ENCODE assay signal across 31 mouse cellular contexts in the genomic region with DNA sequence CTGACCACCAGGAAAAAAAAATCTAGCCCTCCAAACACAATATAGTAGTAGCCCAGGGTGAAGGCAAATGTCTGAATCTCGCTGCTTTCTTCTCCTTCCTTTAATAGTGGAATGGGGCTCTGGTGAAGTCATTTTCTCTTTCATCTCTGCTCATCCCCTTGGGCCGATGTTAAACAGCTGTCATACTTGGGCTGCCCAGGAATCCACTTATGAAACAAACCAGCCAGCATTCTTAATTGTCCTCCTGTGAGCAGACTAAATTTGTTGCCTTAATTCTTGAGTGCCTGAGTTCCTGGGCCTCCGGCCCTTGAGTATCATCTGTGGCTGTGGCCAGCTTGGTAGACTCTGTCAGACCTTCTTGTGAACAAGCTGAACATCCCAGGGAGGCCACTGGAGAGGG.
A peak's percentile ranks its signal among the peaks of the same experiment; 100 is the strongest.
DNase-seq lines count a peak whose midpoint lies in the region; ATAC-seq lines count a peak whose summit lies in the region.
"Had no signal": no experiment of that assay in that cellular context is flagged by ENCODE, and none has a peak within 500 bp of the region (broad histone marks: within the 10 kb centered on the region; RNA-seq: fewer than 3 reads in every experiment).

No protein-coding gene starts in this region.

- no peak overlapping the region for H3K4me3 ChIP-seq in hindbrain, embryonic 13.5 days
- H3K4me3 ChIP-seq in hindbrain, embryonic 10.5 days: no peak overlapping the region
- no peak overlapping the region for H3K4me3 ChIP-seq in midbrain, embryonic 11.5 days (ENCODE audit: low read depth, low read length)
- H3K4me3 ChIP-seq in midbrain, embryonic 16.5 days (ENCODE audit: low read depth, low read length): no peak overlapping the region
- no peak overlapping the region for H3K4me3 ChIP-seq in midbrain, embryonic 13.5 days (replicated peaks)
- no peak overlapping the region for H3K4me3 ChIP-seq in neural tube, embryonic 15.5 days (replicated peaks)
- H3K4me3 ChIP-seq: embryonic facial prominence, embryonic 15.5 days; gastrocnemius, adult 2 months; heart, embryonic 10.5 days; limb, embryonic 13.5 days; liver, embryonic 13.5 days; neural tube, embryonic 12.5 days had no signal

- peak overlapping the region; percentile 25; the same call in 1 of the 2 replicates for H3K27ac ChIP-seq in hindbrain, embryonic 13.5 days
- no peak overlapping the region for H3K27ac ChIP-seq in hindbrain, embryonic 10.5 days
- no peak overlapping the region for H3K27ac ChIP-seq in midbrain, embryonic 11.5 days (ENCODE audit: low read depth, low read length)
- H3K27ac ChIP-seq in midbrain, embryonic 16.5 days (ENCODE audit: low read length): no peak overlapping the region; the same call in 1 of the 2 replicates
- H3K27ac ChIP-seq in midbrain, embryonic 13.5 days: peak overlapping the region; percentile 77
- H3K27ac ChIP-seq in neural tube, embryonic 15.5 days (replicated peaks): peak overlapping the region; percentile 28; the same call in 1 of the 2 replicates
- H3K27ac ChIP-seq: embryonic facial prominence, embryonic 15.5 days; gastrocnemius, adult 2 months; heart, embryonic 10.5 days; kidney, postnatal 0 days; limb, embryonic 13.5 days; liver, embryonic 13.5 days; neural tube, embryonic 12.5 days had no signal

- no peak for ATAC-seq in hindbrain, embryonic 13.5 days (ENCODE audit: low FRiP score)
- no peak for ATAC-seq in midbrain, embryonic 11.5 days (ENCODE audit: low FRiP score)
- no peak; the same call in 1 of the 2 replicates for ATAC-seq in midbrain, embryonic 16.5 days
- ATAC-seq in midbrain, embryonic 13.5 days: peak; percentile 59; the same call in 1 of the 2 replicates
- ATAC-seq in neural tube, embryonic 15.5 days (ENCODE audit: low FRiP score): no peak
- ATAC-seq: activated CD4-positive, CD25-positive, alpha-beta regulatory T cell, adult 4 months had no signal

- peaks cover 16% of the 10 kb centered on the region for H3K4me1 ChIP-seq in hindbrain, embryonic 13.5 days (replicated peaks)
- peaks cover 15% of the 10 kb centered on the region for H3K4me1 ChIP-seq in hindbrain, embryonic 10.5 days (replicated peaks)
- peaks cover 9% of the 10 kb centered on the region for H3K4me1 ChIP-seq in midbrain, embryonic 11.5 days (ENCODE audit: control insufficient read depth, insufficient read depth, low read length)
- H3K4me1 ChIP-seq in midbrain, embryonic 16.5 days (ENCODE audit: control insufficient read depth, insufficient read depth, low read length): peaks cover 14% of the 10 kb centered on the region
- H3K4me1 ChIP-seq in midbrain, embryonic 13.5 days (replicated peaks): peaks cover 16% of the 10 kb centered on the region
- peaks cover 15% of the 10 kb centered on the region for H3K4me1 ChIP-seq in neural tube, embryonic 15.5 days
- H3K4me1 ChIP-seq: heart, embryonic 10.5 days; liver, embryonic 13.5 days had no signal

- no peak for DNase-seq in hindbrain, embryonic 10.5 days (ENCODE audit: low spot score)
- DNase-seq in midbrain, embryonic 11.5 days (ENCODE audit: low spot score, missing footprints): peak; percentile 79
- no peak for DNase-seq in gastrocnemius, postnatal 4 days (ENCODE audit: low spot score in 2 of 2)
- DNase-seq: adrenal gland, adult 8-10 months; B cell, adult 2 months; cerebellum, adult 2 months; cerebellum, postnatal 25 days; embryo, embryonic 11 days; gastrocnemius, adult 2 months; heart, postnatal 4 days; kidney, adult 18-20 months; layer of hippocampus, adult 9-11 months; liver, embryonic 13.5 days; lung, adult 2 months; lung, postnatal 14 days; right cerebral cortex, adult 18-20 months; right cerebral cortex, postnatal 4 days; thymus, adult 18-20 months; thymus, postnatal 36 days had no signal

- H3K27me3 ChIP-seq in hindbrain, embryonic 13.5 days: no peaks in the 10 kb centered on the region
- no peaks in the 10 kb centered on the region for H3K27me3 ChIP-seq in hindbrain, embryonic 10.5 days (ENCODE audit: insufficient read depth, poor library complexity, severe bottlenecking)
- H3K27me3 ChIP-seq in midbrain, embryonic 11.5 days (ENCODE audit: control insufficient read depth, insufficient read depth, low read length): no peaks in the 10 kb centered on the region
- H3K27me3 ChIP-seq in midbrain, embryonic 16.5 days (ENCODE audit: control insufficient read depth, insufficient read depth, low read depth, low read length): no peaks in the 10 kb centered on the region
- H3K27me3 ChIP-seq in midbrain, embryonic 13.5 days: no peaks in the 10 kb centered on the region
- H3K27me3 ChIP-seq in neural tube, embryonic 15.5 days (replicated peaks): 0 out of 2 replicates have a peak, but pooled peaks cover 2% of the 10 kb centered on the region
- H3K27me3 ChIP-seq: CH12.LX; embryonic facial prominence, embryonic 15.5 days; limb, embryonic 13.5 days; liver, embryonic 13.5 days; neural tube, embryonic 12.5 days had no signal

- no peak overlapping the region for H3K9ac ChIP-seq in hindbrain, embryonic 13.5 days
- no peak overlapping the region for H3K9ac ChIP-seq in midbrain, embryonic 11.5 days (ENCODE audit: low read length)
- H3K9ac ChIP-seq in midbrain, embryonic 16.5 days (ENCODE audit: low read depth, low read length): no peak overlapping the region
- no peak overlapping the region for H3K9ac ChIP-seq in midbrain, embryonic 13.5 days (replicated peaks)
- H3K9ac ChIP-seq in neural tube, embryonic 15.5 days (replicated peaks): no peak overlapping the region
- H3K9ac ChIP-seq: embryonic facial prominence, embryonic 15.5 days; limb, embryonic 13.5 days; liver, embryonic 13.5 days; neural tube, embryonic 12.5 days had no signal

- no peak overlapping the region for H3K4me2 ChIP-seq in hindbrain, embryonic 13.5 days
- H3K4me2 ChIP-seq in midbrain, embryonic 11.5 days: no peak overlapping the region
- no peak overlapping the region for H3K4me2 ChIP-seq in midbrain, embryonic 16.5 days (ENCODE audit: low read length)
- H3K4me2 ChIP-seq in midbrain, embryonic 13.5 days (replicated peaks): no peak overlapping the region
- peak overlapping the region; percentile 31 for H3K4me2 ChIP-seq in neural tube, embryonic 15.5 days
- H3K4me2 ChIP-seq: embryonic facial prominence, embryonic 15.5 days; limb, embryonic 13.5 days; liver, embryonic 13.5 days had no signal

- H3K9me3 ChIP-seq in hindbrain, embryonic 13.5 days: no peaks in the 10 kb centered on the region
- H3K9me3 ChIP-seq in hindbrain, embryonic 10.5 days: no peaks in the 10 kb centered on the region
- no peaks in the 10 kb centered on the region for H3K9me3 ChIP-seq in midbrain, embryonic 11.5 days (ENCODE audit: control insufficient read depth, low read length)
- no peaks in the 10 kb centered on the region for H3K9me3 ChIP-seq in midbrain, embryonic 16.5 days (replicated peaks; ENCODE audit: control insufficient read depth, low read length, poor library complexity, severe bottlenecking)
- no peaks in the 10 kb centered on the region for H3K9me3 ChIP-seq in midbrain, embryonic 13.5 days
- H3K9me3 ChIP-seq in neural tube, embryonic 15.5 days (replicated peaks): no peaks in the 10 kb centered on the region
- H3K9me3 ChIP-seq: embryonic facial prominence, embryonic 15.5 days; heart, embryonic 10.5 days; limb, embryonic 13.5 days; neural tube, embryonic 12.5 days had no signal

- no peaks in the 10 kb centered on the region for H3K36me3 ChIP-seq in hindbrain, embryonic 13.5 days
- H3K36me3 ChIP-seq in hindbrain, embryonic 10.5 days: no peaks in the 10 kb centered on the region
- H3K36me3 ChIP-seq in midbrain, embryonic 11.5 days (ENCODE audit: control insufficient read depth, insufficient read depth, low read length): no peaks in the 10 kb centered on the region
- H3K36me3 ChIP-seq in midbrain, embryonic 16.5 days (ENCODE audit: control insufficient read depth, insufficient read depth, low read length): no peaks in the 10 kb centered on the region
- no peaks in the 10 kb centered on the region for H3K36me3 ChIP-seq in midbrain, embryonic 13.5 days
- H3K36me3 ChIP-seq in neural tube, embryonic 15.5 days: no peaks in the 10 kb centered on the region
- H3K36me3 ChIP-seq: embryonic facial prominence, embryonic 15.5 days; G1E; heart, embryonic 10.5 days; limb, embryonic 13.5 days; liver, embryonic 13.5 days; neural tube, embryonic 12.5 days had no signal

- WGBS in hindbrain, embryonic 13.5 days: 34% methylated on average over 3 of the region's 3 CpGs
- 56% methylated on average over 3 of the region's 3 CpGs for WGBS in hindbrain, embryonic 10.5 days
- WGBS in midbrain, embryonic 11.5 days: 49% methylated on average over 3 of the region's 3 CpGs
- 20% methylated on average over 3 of the region's 3 CpGs for WGBS in midbrain, embryonic 16.5 days
- WGBS in midbrain, embryonic 13.5 days: 22% methylated on average over 3 of the region's 3 CpGs
- WGBS in neural tube, embryonic 15.5 days: 19% methylated on average over 3 of the region's 3 CpGs

Comparison
In these comparisons a context has a peak if more than half of its experiments do, and no peak if none do; other contexts are left out.
1. H3K27ac ChIP-seq: peak in hindbrain, embryonic 13.5 days (single experiment), midbrain, embryonic 13.5 days (single experiment) and neural tube, embryonic 15.5 days (single experiment); none in hindbrain, embryonic 10.5 days (single experiment), midbrain, embryonic 11.5 days (single experiment) and midbrain, embryonic 16.5 days (single experiment).